Mouse (Mus musculus): ENCODE measurements around the gene Fam8a1. TPM values are rescaled to one million over a fixed set of nuclear protein-coding genes. Genes with fewer than 3 reads are reported as not detected.

Fam8a1 gene
- polyA plus RNA-seq, 1 experiment, result 57.0 TPM

- Histone ChIP-seq H3K36me3 (ENCODE audit: control insufficient read depth, insufficient read depth, low read length) (peaks cover 44% of the 10 kb centered on the region), H3K4me1 (ENCODE audit: control insufficient read depth, insufficient read depth, insufficient read length, low read length) (peaks cover 6% of the 10 kb centered on the region; the same call in 1 of the 2 replicates)
- 41% methylated on average over 2 of the region's 2 CpGs for WGBS
Measured at GRCm38 (mm10) chr13:46674601-46675000, 5.3 kb downstream of the Fam8a1 start.

GRCm38 (mm10) chr13:46677721-46678120 is 8.4 kb downstream of the Fam8a1 start:
- Histone ChIP-seq H3K4me1 (ENCODE audit: control insufficient read depth, insufficient read depth, insufficient read length, low read length) (0 out of 2 replicates have a peak, but pooled peaks cover 2% of the 10 kb centered on the region), H3K27me3 (ENCODE audit: control insufficient read depth, insufficient read depth, low read length) (no peaks in the 10 kb centered on the region), H3K27ac (ENCODE audit: insufficient read depth, low read depth, low read length) (no peak overlapping the region), H3K36me3 (ENCODE audit: control insufficient read depth, insufficient read depth, low read length) (peaks cover 45% of the 10 kb centered on the region), H3K4me3 (ENCODE audit: low read depth, low read length) (no peak overlapping the region)
- WGBS, result 66% methylated on average over 4 of the region's 4 CpGs
- no peak for TF ChIP-seq CTCF (IDR thresholded peaks at IDR 0.05; ENCODE audit: extremely low read depth, insufficient read length, insufficient replicate concordance, low read depth, low read length)
- no peak for TF ChIP-seq POLR2A (IDR thresholded peaks at IDR 0.05; ENCODE audit: low read depth, low read length)

More at GRCm38 (mm10) chr13:46674601-46675000, 5.3 kb downstream of the Fam8a1 start:
- Histone ChIP-seq H3K27me3 (ENCODE audit: control insufficient read depth, insufficient read depth, low read length) (no peaks in the 10 kb centered on the region; the same call in 1 of the 2 replicates), H3K27ac (ENCODE audit: insufficient read depth, low read depth, low read length) (no peak overlapping the region), H3K4me3 (ENCODE audit: low read depth, low read length) (no peak overlapping the region)
- TF ChIP-seq CTCF (IDR thresholded peaks at IDR 0.05; ENCODE audit: extremely low read depth, insufficient read length, insufficient replicate concordance, low read depth, low read length) (no peak), POLR2A (IDR thresholded peaks at IDR 0.05; ENCODE audit: low read depth, low read length) (no peak)

- Histone ChIP-seq H3K36me3 (ENCODE audit: control insufficient read depth, insufficient read depth, low read length) (peaks cover 38% of the 10 kb centered on the region), H3K27ac (ENCODE audit: insufficient read depth, low read depth, low read length) (no peak overlapping the region), H3K4me1 (ENCODE audit: control insufficient read depth, insufficient read depth, insufficient read length, low read length) (peaks cover 9% of the 10 kb centered on the region; the same call in 1 of the 2 replicates), H3K4me3 (ENCODE audit: low read depth, low read length) (no peak overlapping the region), H3K27me3 (ENCODE audit: control insufficient read depth, insufficient read depth, low read length) (no peaks in the 10 kb centered on the region)
- 72% methylated on average over 2 of the region's 2 CpGs for WGBS
- no peak for TF ChIP-seq POLR2A (IDR thresholded peaks at IDR 0.05; ENCODE audit: low read depth, low read length)
- no peak for TF ChIP-seq CTCF (IDR thresholded peaks at IDR 0.05; ENCODE audit: extremely low read depth, insufficient read length, insufficient replicate concordance, low read depth, low read length)
Measured at GRCm38 (mm10) chr13:46682921-46683320, 13.6 kb downstream of the Fam8a1 start.

DNA sequence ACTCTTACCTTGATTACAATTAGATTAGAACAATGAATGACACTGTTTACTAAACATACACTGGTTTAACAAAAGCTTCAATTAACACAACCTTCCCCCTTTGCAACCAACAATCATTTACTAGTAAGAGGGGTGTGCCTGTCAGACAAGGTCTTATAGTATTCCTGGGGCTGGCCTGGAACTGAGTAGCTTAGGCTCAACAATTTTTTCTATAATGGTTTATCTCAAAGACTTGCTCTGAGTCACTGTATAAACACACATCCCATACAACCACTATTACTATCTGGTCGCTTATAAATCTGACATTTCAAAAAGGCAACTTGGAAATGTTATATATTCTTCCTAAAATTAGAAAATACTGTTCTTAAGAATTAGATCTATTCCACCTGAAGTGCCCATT is 14.0 kb downstream of the Fam8a1 start:
- H3K4me3 ChIP-seq (ENCODE audit: low read depth, low read length), result no peak overlapping the region
- H3K27ac ChIP-seq (ENCODE audit: insufficient read depth, low read depth, low read length), result peak overlapping the region; percentile 53; the same call in 1 of the 2 replicates
- 36% methylated on average over 1 of the region's 1 CpGs for WGBS
- H3K36me3 ChIP-seq (ENCODE audit: control insufficient read depth, insufficient read depth, low read length), result peaks cover 36% of the 10 kb centered on the region
- H3K27me3 ChIP-seq (ENCODE audit: control insufficient read depth, insufficient read depth, low read length), result no peaks in the 10 kb centered on the region
- TF ChIP-seq POLR2A (IDR thresholded peaks at IDR 0.05; ENCODE audit: low read depth, low read length) (no peak), CTCF (IDR thresholded peaks at IDR 0.05; ENCODE audit: extremely low read depth, insufficient read length, insufficient replicate concordance, low read depth, low read length) (no peak)
- H3K4me1 ChIP-seq (ENCODE audit: control insufficient read depth, insufficient read depth, insufficient read length, low read length), result peaks cover 9% of the 10 kb centered on the region; the same call in 1 of the 2 replicates

GRCm38 (mm10) chr13:46690559-46691241 is 21.4 kb downstream of the Fam8a1 start:
- WGBS, result 52% methylated on average over 4 of the region's 4 CpGs
- Histone ChIP-seq H3K36me3 (ENCODE audit: control insufficient read depth, insufficient read depth, low read length) (peaks cover 22% of the 10 kb centered on the region), H3K27me3 (ENCODE audit: control insufficient read depth, insufficient read depth, low read length) (no peaks in the 10 kb centered on the region), H3K27ac (ENCODE audit: insufficient read depth, low read depth, low read length) (peak overlapping the region; percentile 47), H3K4me1 (ENCODE audit: control insufficient read depth, insufficient read depth, insufficient read length, low read length) (no peaks in the 10 kb centered on the region), H3K4me3 (ENCODE audit: low read depth, low read length) (no peak overlapping the region)
- TF ChIP-seq CTCF (IDR thresholded peaks at IDR 0.05; ENCODE audit: extremely low read depth, insufficient read length, insufficient replicate concordance, low read depth, low read length) (no peak), POLR2A (IDR thresholded peaks at IDR 0.05; ENCODE audit: low read depth, low read length) (no peak)

- H3K27ac ChIP-seq (ENCODE audit: insufficient read depth, low read depth, low read length), result peak overlapping the region; percentile 83
- H3K4me1 ChIP-seq (ENCODE audit: control insufficient read depth, insufficient read depth, insufficient read length, low read length), result peaks cover 6% of the 10 kb centered on the region; the same call in 1 of the 2 replicates
- WGBS, result 21% methylated on average over 1 of the region's 1 CpGs
- H3K36me3 ChIP-seq (ENCODE audit: control insufficient read depth, insufficient read depth, low read length), result peaks cover 18% of the 10 kb centered on the region
- no peak overlapping the region for H3K4me3 ChIP-seq (ENCODE audit: low read depth, low read length)
- TF ChIP-seq CTCF (IDR thresholded peaks at IDR 0.05; ENCODE audit: extremely low read depth, insufficient read length, insufficient replicate concordance, low read depth, low read length) (no peak), POLR2A (IDR thresholded peaks at IDR 0.05; ENCODE audit: low read depth, low read length) (no peak)
- no peaks in the 10 kb centered on the region for H3K27me3 ChIP-seq (ENCODE audit: control insufficient read depth, insufficient read depth, low read length)
Measured at GRCm38 (mm10) chr13:46695296-46695908, 26.1 kb downstream of the Fam8a1 start.

DNA sequence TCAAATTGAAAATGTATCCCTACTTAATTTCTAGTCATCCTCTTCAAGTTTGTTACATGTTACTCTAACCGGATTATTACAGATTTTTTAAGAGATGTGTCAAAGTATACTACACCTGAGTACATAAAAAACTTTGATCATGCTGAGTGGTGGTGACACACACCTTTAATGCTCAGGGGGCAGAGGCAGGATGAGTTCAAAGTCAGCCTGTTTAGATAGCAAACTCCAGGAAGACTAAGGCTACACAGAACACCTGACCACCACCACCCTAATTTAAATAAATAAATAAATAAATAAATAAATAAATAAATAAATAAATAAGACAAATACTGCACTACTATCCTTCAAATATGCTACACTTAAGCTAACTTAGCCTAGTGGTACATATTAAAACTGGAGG is 26.6 kb downstream of the Fam8a1 start:
- H3K4me3 ChIP-seq (ENCODE audit: low read depth, low read length), result no peak overlapping the region
- H3K36me3 ChIP-seq (ENCODE audit: control insufficient read depth, insufficient read depth, low read length), result peaks cover 19% of the 10 kb centered on the region
- 37% methylated on average over 1 of the region's 1 CpGs for WGBS
- peaks cover 6% of the 10 kb centered on the region; the same call in 1 of the 2 replicates for H3K4me1 ChIP-seq (ENCODE audit: control insufficient read depth, insufficient read depth, insufficient read length, low read length)
- no peaks in the 10 kb centered on the region for H3K27me3 ChIP-seq (ENCODE audit: control insufficient read depth, insufficient read depth, low read length)
- peak overlapping the region; percentile 46; the same call in 1 of the 2 replicates for H3K27ac ChIP-seq (ENCODE audit: insufficient read depth, low read depth, low read length)
- TF ChIP-seq CTCF (IDR thresholded peaks at IDR 0.05; ENCODE audit: extremely low read depth, insufficient read length, insufficient replicate concordance, low read depth, low read length), result no peak
- TF ChIP-seq POLR2A (IDR thresholded peaks at IDR 0.05; ENCODE audit: low read depth, low read length), result no peak
